Mouse (Mus musculus): ENCODE results near the gene C77080. TPM values are rescaled to one million over a fixed set of nuclear protein-coding genes. Genes with fewer than 3 reads are reported as not detected.
A peak's percentile ranks its signal among the peaks of the same experiment; 100 is the strongest.

The C77080 gene
- polyA plus RNA-seq, 1 experiment from 2014 or later = 1.4 TPM

GRCm38 (mm10) chr4:129237843-129238441, 23.3 kb downstream of the C77080 start:
- no peak for ATAC-seq (replicated peaks; ENCODE audit: insufficient number of reproducible peaks, insufficient read depth, low FRiP score, low read depth)
- Histone ChIP-seq H3K4me1 (replicated peaks) (peaks cover 55% of the 10 kb centered on the region), H3K36me3 (no peaks in the 10 kb centered on the region), H3K9ac (no peak overlapping the region), H3K27ac (no peak overlapping the region), H3K27me3 (peaks cover 72% of the 10 kb centered on the region), H3K4me3 (peak overlapping the region; percentile 63), H3K4me2 (peak overlapping the region; percentile 94), H3K9me3 (replicated peaks) (no peaks in the 10 kb centered on the region)
- 13% methylated on average over 21 of the region's 21 CpGs for WGBS

- 84% methylated on average over 8 of the region's 8 CpGs for WGBS
- Histone ChIP-seq H3K4me1 (replicated peaks) (peaks cover 52% of the 10 kb centered on the region), H3K27ac (no peak overlapping the region), H3K9ac (no peak overlapping the region), H3K27me3 (peaks cover 79% of the 10 kb centered on the region), H3K36me3 (no peaks in the 10 kb centered on the region), H3K4me3 (no peak overlapping the region), H3K4me2 (no peak overlapping the region), H3K9me3 (replicated peaks) (no peaks in the 10 kb centered on the region)
- ATAC-seq (replicated peaks; ENCODE audit: insufficient number of reproducible peaks, insufficient read depth, low FRiP score, low read depth) = no peak
Observed at GRCm38 (mm10) chr4:129236236-129236813, 24.9 kb downstream of the C77080 start.

GRCm38 (mm10) chr4:129235147-129235546, 26.1 kb downstream of the C77080 start:
- H3K27ac ChIP-seq = 0 out of 2 replicates have a peak overlapping the region, but pooled peaks have one; percentile 40
- no peaks in the 10 kb centered on the region for H3K9me3 ChIP-seq (replicated peaks)
- no peak overlapping the region for H3K4me2 ChIP-seq
- no peak overlapping the region for H3K4me3 ChIP-seq
- 54% methylated on average over 3 of the region's 3 CpGs for WGBS
- no peak overlapping the region for H3K9ac ChIP-seq
- ATAC-seq (replicated peaks; ENCODE audit: insufficient number of reproducible peaks, insufficient read depth, low FRiP score, low read depth) = no peak
- H3K36me3 ChIP-seq = no peaks in the 10 kb centered on the region
- peaks cover 79% of the 10 kb centered on the region for H3K27me3 ChIP-seq
- H3K4me1 ChIP-seq (replicated peaks) = peaks cover 52% of the 10 kb centered on the region

- Histone ChIP-seq H3K9ac (no peak overlapping the region), H3K36me3 (no peaks in the 10 kb centered on the region), H3K4me3 (no peak overlapping the region), H3K9me3 (replicated peaks) (no peaks in the 10 kb centered on the region), H3K27ac (no peak overlapping the region), H3K4me2 (no peak overlapping the region), H3K4me1 (replicated peaks) (peaks cover 51% of the 10 kb centered on the region), H3K27me3 (peaks cover 79% of the 10 kb centered on the region)
- ATAC-seq (replicated peaks; ENCODE audit: insufficient number of reproducible peaks, insufficient read depth, low FRiP score, low read depth) = no peak
- WGBS = 6% methylated on average over 7 of the region's 7 CpGs
Observed at GRCm38 (mm10) chr4:129234488-129234887, 26.7 kb downstream of the C77080 start.

GRCm38 (mm10) chr4:129232561-129233360, 28.4 kb downstream of the C77080 start:
- Histone ChIP-seq H3K4me2 (no peak overlapping the region), H3K9ac (no peak overlapping the region), H3K4me3 (no peak overlapping the region), H3K27me3 (peaks cover 79% of the 10 kb centered on the region), H3K27ac (no peak overlapping the region), H3K9me3 (replicated peaks) (no peaks in the 10 kb centered on the region), H3K36me3 (no peaks in the 10 kb centered on the region), H3K4me1 (replicated peaks) (peaks cover 39% of the 10 kb centered on the region)
- ATAC-seq (replicated peaks; ENCODE audit: insufficient number of reproducible peaks, insufficient read depth, low FRiP score, low read depth) = no peak
- whole genome bisulfite sequencing = 77% methylated on average over 9 of the region's 9 CpGs

- Histone ChIP-seq H3K4me3 (no peak overlapping the region), H3K4me2 (no peak overlapping the region), H3K4me1 (replicated peaks) (peaks cover 45% of the 10 kb centered on the region), H3K27me3 (peaks cover 75% of the 10 kb centered on the region), H3K36me3 (no peaks in the 10 kb centered on the region), H3K9me3 (replicated peaks) (no peaks in the 10 kb centered on the region), H3K27ac (no peak overlapping the region), H3K9ac (no peak overlapping the region)
- 65% methylated on average over 12 of the region's 12 CpGs for WGBS
- ATAC-seq (replicated peaks; ENCODE audit: insufficient number of reproducible peaks, insufficient read depth, low FRiP score, low read depth) = no peak; the same call in 1 of the 2 replicates
Observed at GRCm38 (mm10) chr4:129231594-129232450, 29.4 kb downstream of the C77080 start.

GRCm38 (mm10) chr4:129230926-129231325, 30.3 kb downstream of the C77080 start:
- H3K4me1 ChIP-seq (replicated peaks) = peaks cover 48% of the 10 kb centered on the region
- ATAC-seq (replicated peaks; ENCODE audit: insufficient number of reproducible peaks, insufficient read depth, low FRiP score, low read depth) = no peak
- WGBS = 51% methylated on average over 8 of the region's 8 CpGs
- no peak overlapping the region for H3K4me2 ChIP-seq
- H3K36me3 ChIP-seq = no peaks in the 10 kb centered on the region
- no peak overlapping the region for H3K4me3 ChIP-seq
- no peaks in the 10 kb centered on the region for H3K9me3 ChIP-seq (replicated peaks)
- peaks cover 75% of the 10 kb centered on the region for H3K27me3 ChIP-seq
- no peak overlapping the region for H3K9ac ChIP-seq
- no peak overlapping the region for H3K27ac ChIP-seq

GRCm38 (mm10) chr4:129227985-129228381, 33.2 kb downstream of the C77080 start:
- no peak overlapping the region for H3K9ac ChIP-seq
- H3K27ac ChIP-seq = no peak overlapping the region
- peak overlapping the region; percentile 54 for H3K4me2 ChIP-seq
- no peaks in the 10 kb centered on the region for H3K36me3 ChIP-seq
- WGBS = 32% methylated on average over 8 of the region's 8 CpGs
- H3K4me1 ChIP-seq (replicated peaks) = peaks cover 43% of the 10 kb centered on the region
- H3K9me3 ChIP-seq (replicated peaks) = no peaks in the 10 kb centered on the region
- peaks cover 91% of the 10 kb centered on the region for H3K27me3 ChIP-seq
- no peak for ATAC-seq (replicated peaks; ENCODE audit: insufficient number of reproducible peaks, insufficient read depth, low FRiP score, low read depth)
- H3K4me3 ChIP-seq = peak overlapping the region; percentile 29

GRCm38 (mm10) chr4:129227170-129227984, 33.8 kb downstream of the C77080 start:
- Histone ChIP-seq H3K27me3 (peaks cover 91% of the 10 kb centered on the region), H3K4me1 (replicated peaks) (peaks cover 45% of the 10 kb centered on the region), H3K9me3 (replicated peaks) (no peaks in the 10 kb centered on the region), H3K4me3 (peak overlapping the region; percentile 29), H3K4me2 (peak overlapping the region; percentile 54), H3K27ac (no peak overlapping the region), H3K36me3 (no peaks in the 10 kb centered on the region), H3K9ac (peak overlapping the region; percentile 29)
- WGBS = 16% methylated on average over 22 of the region's 22 CpGs
- no peak for ATAC-seq (replicated peaks; ENCODE audit: insufficient number of reproducible peaks, insufficient read depth, low FRiP score, low read depth)

GRCm38 (mm10) chr4:129226441-129226963, 34.7 kb downstream of the C77080 start:
- no peak; the same call in 1 of the 2 replicates for ATAC-seq (replicated peaks; ENCODE audit: insufficient number of reproducible peaks, insufficient read depth, low FRiP score, low read depth)
- Histone ChIP-seq H3K36me3 (no peaks in the 10 kb centered on the region), H3K4me3 (no peak overlapping the region), H3K9ac (no peak overlapping the region), H3K27ac (no peak overlapping the region), H3K9me3 (replicated peaks) (no peaks in the 10 kb centered on the region), H3K4me1 (replicated peaks) (peaks cover 42% of the 10 kb centered on the region), H3K27me3 (peaks cover 91% of the 10 kb centered on the region), H3K4me2 (0 out of 2 replicates have a peak overlapping the region, but pooled peaks have one; percentile 14)
- WGBS = 26% methylated on average over 5 of the region's 5 CpGs
